Mouse (Mus musculus): ENCODE results near the gene Pink1. TPM values are rescaled to one million over a fixed set of nuclear protein-coding genes. Genes with fewer than 3 reads are reported as not detected.

Gene Pink1
- total RNA-seq (2021) = 100 to 1,000 TPM; 193 to 198 TPM
- long read RNA-seq, experiment 1, transcript Pink1-201 (8 exons, 2,375 nt) = major isoform, 208 of 378 reads
- long read RNA-seq, experiment 1, partial matches to known transcripts = 152 of 378 reads
- long read RNA-seq, experiment 1, other reads (novel, unspliced or antisense) = 17 of 378 reads
- long read RNA-seq, experiment 2, transcript Pink1-201 (8 exons, 2,375 nt) = major isoform, 312 of 584 reads
- long read RNA-seq, experiment 2, partial matches to known transcripts = 249 of 584 reads
- long read RNA-seq, experiment 2, other reads (novel, unspliced or antisense) = 21 of 584 reads

DNA sequence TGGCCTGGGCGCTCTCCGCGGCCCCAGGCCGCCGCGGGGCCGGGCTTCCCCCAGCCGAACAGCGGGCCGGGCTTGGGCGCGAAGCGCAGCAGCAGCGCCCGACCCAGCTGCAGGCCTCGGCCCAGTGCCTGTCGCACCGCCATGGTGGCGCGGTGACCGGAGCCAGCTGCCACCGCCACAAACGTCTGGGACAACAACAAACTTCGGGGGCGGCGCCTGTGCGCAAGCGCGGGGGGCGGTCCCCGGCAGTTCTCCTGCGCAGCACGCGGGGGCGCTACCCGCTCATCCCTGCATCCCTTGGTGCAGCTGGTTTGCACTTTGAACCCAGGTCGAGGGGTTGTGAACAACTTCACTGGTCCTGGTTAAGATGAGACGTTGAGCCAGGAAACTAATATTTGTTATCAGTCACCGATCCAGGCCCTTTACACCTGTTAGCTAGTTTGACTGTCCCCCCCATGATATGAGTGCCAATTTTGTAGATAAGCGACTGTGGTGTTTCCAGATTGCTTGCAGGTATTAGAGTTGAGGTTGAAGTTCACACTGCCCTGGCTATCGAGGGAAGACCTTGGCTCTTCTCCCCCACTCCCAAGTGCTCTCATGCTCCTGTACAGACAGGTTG is at the start of gene Pink1:
Gene Pink1 (minus strand): TSS at position 231 of the 619 bp plus-strand sequence.
- DNase-seq (ENCODE audit: low spot score in 2 of 2) = peak; percentile 92 to 95

DNA sequence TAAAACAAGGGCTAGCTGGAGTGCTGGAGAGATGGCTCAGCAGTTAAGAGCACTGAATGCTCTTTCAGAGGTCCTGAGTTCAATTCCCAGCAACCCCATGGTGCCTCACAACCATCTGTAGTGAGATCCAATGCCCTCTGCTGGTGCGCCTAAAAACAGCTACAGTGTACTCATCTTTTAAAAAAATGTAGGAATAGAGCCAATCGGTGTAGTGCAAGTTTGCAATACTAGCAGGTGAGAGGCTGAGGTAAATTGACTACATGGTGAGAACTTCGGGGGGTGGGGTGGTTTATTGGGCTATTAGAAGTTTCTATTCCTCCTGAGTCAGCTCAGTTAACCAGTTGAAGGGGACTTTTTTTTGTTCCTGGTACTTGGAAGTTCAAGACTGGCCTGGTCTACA is 49.0 kb upstream of the Pink1 start:
- no peak for DNase-seq (ENCODE audit: low spot score in 2 of 2)

DNA sequence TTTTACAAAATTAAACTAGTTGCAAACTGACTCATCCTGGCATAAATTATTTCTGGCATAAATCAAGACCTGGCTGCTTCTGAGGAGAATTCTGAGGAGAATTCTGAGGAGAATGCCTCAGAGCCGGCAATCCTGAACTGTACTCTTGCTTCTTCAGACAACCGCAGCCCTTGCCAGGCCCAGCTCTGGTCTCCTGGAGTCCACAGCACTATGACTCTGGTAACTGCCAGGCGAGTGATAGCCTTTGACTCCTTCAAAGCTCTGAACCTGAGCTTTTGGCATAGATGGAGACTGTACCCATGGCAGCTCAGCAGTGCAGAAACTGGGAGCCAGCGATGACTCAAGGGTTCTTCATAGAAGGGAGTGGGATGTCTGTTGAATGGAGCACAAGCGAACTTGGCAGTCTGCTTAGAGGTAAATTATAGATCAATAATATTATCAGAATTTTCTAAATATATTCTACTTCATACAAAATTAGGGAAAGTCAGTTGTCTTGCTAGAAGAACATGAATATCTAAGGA is 44.9 kb upstream of the Pink1 start:
- DNase-seq (ENCODE audit: low spot score in 2 of 2) = no peak

DNA sequence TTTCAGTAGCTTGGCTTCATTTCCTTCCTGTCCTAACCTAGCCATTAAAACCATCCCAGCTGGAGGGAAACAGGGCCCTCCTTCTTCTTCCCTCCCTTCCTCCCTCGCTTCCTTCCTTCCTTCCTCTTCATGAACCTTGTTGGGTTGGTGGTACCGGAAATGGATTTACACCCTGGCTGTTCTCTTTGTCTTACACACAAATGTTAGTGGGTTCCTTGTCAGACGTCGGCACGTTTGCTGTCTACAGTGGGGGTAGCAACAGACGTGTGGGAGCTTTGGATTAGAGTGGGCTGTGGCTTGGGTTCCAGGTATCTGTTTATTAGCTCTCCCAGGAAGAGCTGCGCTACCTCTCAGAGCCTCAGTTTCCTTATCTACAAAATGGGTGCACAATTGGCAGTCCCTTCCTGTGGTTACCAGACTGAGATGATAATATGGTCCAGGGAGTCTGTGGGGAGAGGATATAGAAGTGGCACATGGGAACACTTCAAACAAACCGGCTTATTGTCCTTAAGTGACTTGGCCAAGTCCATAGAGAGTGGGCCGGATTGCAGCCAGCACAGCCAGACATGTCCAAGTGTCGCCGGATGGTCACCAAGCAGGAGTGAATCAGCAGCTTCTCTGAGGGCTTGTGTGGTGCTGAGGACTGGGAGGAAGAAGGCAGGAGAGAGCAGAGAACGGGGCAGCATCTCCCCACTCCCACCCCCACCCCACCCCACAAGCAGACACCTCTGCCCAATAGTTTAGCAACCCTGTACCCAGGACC is 42.6 kb upstream of the Pink1 start:
- no peak for DNase-seq (ENCODE audit: low spot score in 2 of 2)

DNA sequence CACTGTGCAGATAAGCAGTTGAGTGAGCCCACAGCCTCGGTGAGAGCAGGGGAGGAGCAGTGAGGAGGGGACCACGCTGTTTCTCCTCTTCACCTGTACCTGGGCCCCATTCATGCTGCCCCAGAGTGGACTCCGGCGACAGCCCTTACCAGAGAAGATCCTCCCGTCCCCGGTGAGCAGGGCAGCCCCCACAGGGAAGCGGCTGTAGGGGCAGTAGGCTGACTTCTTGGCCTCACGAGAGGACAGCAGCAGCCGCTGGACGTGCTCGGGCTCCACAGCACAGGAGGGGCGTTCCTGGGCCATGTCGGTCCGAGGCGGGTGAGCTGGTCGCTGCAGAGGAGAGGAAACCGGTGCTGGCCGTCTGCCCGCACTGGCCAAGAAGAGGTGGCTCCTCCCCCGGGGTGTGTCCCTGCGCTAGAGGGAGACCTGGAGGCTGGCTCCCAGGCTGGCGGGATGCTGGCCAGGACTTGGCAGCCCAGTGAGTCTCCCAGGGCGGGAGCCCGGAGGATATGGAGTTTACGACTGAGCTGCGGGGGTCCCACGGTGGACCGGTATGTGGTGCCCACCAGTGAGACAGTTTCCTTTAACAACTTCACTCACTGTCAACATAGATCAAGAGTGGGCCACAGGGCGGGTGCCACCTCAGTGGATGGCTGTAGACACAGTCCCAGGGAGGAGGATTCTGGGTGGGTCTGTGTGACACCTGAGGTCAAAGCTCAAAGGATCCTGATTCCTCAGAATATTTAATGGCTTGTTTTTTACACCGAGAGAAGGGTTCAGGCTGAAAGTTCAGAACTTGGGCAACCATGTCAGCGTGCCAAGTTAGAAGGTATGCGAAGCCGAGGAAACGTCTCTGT is 41.8 kb upstream of the Pink1 start, which contains the start of gene Cda:
Gene Cda (minus strand): TSS at position 352 of the 857 bp plus-strand sequence.
- DNase-seq (ENCODE audit: low spot score in 2 of 2) = peak; percentile 70 to 77

DNA sequence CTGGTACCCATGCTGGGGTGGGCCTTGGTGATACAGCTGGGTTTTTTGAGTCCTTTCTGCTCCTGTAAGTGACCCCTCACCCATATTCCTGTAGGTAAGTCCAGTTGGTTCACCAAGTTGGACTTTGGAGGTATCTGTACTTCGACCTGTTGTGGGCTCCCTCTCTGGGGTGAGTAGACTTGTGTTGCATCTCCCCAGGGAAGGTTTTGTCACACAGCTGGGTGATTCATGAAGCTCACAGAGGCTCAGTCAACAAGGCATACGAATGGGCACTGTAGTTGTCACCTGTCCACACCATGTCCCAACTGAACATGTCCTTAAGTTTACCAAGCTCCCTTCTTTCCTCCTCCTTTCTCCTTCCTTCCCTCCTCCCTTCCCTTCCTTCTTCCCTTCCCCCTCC is 40.5 kb upstream of the Pink1 start:
- DNase-seq (ENCODE audit: low spot score in 2 of 2) = no peak

DNA sequence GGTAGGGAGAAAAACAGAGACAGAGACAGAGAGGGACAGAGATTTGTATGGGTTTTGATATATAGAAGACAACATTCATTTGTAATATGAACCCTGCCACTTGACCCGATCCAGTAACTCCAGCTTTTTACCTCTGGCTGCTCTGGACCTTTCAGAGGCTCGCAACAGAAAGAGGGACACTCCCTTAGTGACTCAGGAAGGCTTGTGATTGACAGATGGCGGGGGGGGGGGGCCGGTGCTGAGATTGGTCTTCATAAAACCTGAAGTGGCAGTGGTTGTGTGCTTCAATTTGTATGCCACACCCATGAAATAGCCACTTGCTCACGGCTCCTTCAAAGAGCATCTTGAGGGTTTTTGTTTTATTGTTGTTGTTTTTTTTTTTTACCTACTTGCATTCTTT is 37.4 kb upstream of the Pink1 start:
- no peak for DNase-seq (ENCODE audit: low spot score in 2 of 2)

DNA sequence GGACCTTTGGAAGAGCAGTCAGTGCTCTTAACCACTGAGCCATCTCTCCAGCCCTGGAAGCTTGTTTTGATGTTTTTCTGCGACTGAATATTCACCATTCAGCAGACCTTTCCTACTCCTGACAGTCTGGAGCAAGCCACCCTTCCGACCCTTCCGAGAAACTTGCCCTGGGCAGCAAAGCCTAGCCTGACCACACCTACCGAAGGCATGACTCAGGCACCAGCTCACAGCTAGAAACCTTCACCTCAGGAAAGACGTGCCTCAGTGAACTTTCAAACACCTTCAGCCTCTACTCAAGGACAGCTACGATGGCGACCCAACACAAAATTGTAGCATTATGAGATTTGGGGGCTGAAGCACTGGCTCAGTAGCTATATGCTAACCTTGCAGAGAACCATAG is 36.8 kb upstream of the Pink1 start:
- no peak for DNase-seq (ENCODE audit: low spot score in 2 of 2)

DNA sequence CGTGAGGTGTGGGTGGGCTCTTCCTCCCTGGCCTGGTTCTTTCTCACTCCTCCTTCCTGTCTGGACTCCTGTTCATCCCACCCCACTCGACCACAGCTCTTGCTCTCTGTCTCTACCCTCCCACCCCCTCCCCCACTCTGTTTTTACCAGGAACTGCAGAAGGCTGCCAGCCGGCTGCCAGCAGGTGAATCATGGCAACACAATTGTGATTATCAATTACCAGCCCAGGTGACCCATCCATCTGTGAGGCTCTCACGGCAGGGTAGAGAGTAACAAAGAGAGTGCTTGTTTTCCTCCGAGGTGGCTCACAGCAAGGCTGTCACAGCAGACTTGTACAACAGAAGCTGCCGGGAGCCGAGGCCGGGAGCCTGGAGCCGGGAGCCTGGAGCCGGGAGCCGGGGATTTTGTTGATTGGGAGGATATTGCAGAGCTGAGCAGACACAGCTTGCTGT is 35.3 kb upstream of the Pink1 start:
- DNase-seq (ENCODE audit: low spot score in 2 of 2) = no peak

DNA sequence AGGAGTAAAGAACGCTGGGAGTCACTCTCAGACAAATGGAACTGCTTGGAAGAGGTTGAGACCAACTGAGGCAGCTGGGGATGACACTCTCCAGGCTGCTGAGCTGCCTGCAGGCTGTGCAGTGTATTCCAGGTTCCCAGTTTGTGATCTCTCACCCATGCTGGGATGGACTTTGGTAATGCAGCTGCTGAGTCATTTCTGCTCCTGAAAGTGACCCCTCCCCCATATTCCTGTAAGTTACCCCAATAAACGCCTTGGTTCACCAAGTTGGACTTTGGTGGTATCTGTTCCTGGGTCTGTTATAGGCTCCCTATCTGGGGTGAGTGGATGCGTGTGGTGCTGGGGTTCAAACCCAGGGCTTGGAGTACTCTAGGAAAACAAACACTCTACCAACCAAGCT is 32.1 kb upstream of the Pink1 start:
- DNase-seq (ENCODE audit: low spot score in 2 of 2) = no peak

DNA sequence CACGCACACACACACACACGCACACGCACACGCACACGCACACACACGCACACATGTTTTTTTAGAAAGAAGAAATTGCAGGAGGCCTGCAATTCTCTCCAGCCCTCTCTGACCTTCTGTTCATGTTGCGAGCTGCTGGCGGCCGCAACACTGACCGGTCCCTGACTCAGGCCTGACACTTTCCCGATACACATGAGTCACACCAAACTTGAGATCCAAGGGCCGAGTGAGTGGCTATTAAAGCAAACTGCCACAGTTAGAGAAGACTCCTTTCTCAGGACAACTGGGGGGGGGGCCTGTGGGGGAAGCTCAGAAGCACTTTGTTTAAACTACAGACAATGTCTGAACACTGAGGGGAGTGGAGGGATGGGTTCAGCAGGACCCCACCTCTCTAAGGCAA is 30.4 kb upstream of the Pink1 start:
- DNase-seq (ENCODE audit: low spot score in 2 of 2) = no peak

DNA sequence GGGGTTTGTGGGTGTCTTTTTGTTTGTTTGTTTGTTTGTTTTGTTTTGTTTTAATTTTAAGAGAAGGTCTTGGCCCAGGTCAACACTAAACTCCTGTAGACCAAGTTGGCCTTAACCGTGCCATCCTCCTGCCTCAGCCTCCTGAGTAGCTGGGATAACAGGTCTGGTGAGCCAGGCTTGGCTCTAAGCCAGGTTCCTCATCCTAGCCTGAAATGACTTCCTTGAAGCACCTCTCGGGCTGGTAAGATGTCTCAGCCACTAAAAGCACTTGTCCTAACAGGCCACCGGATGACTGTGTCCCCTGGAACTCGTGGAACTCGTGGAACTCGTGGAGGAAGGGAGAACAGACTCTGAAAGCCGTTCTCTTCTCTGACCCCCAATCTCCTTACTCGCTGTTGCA is 30.0 kb upstream of the Pink1 start:
- no peak for DNase-seq (ENCODE audit: low spot score in 2 of 2)

DNA sequence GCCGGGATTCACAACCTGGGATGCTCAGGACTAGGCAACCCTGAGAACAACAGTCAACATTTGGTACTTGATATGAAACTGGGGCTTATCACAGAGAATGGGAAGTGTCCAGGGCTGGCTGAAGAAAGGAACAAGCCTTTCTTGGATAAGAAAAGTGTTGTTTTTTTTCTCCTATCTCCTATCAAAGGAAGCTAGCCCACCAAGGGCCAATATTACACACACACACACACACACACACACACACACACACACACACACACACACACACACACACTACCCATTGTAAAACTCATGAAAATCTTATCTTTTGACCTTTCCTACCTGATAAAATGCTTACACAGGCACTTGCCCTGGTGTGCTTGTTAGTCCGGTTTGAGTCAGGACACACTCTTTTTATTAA is 29.4 kb upstream of the Pink1 start:
- DNase-seq (ENCODE audit: low spot score in 2 of 2) = no peak

DNA sequence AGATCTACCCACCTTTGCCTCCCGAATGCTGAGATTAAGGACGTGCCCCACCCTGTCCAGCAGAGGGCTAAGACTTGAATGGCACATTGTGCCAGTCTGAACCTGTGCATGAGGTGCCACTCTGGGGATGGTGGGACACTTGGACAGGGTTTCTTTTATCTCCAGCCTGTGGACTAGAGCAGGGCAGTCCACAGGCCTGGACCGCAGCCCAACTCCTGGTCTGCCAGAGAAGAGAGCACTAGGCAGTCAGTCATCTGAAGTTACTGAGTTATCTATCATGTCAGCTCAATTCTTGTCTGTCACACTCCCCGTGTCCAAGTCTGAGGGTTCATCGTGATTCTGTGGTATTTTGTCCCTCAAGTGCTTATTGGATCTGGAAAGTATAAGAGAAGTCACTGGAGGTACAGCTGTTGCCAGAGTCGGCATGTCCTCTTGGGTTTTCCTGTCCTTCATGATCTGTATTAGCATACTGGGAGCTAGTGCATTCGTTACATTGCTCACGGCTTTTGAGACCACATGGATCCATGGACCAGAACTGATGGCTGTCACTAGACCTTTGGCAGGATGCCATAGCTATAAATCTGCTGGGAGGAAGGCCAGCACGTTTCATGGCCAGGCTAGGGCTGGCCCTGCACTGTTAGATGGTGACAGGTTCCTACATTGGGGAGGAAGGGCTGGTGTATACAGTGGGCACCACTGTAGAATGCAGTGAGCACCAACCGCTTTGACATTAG is 27.5 kb upstream of the Pink1 start:
- no peak for DNase-seq (ENCODE audit: low spot score in 2 of 2)

DNA sequence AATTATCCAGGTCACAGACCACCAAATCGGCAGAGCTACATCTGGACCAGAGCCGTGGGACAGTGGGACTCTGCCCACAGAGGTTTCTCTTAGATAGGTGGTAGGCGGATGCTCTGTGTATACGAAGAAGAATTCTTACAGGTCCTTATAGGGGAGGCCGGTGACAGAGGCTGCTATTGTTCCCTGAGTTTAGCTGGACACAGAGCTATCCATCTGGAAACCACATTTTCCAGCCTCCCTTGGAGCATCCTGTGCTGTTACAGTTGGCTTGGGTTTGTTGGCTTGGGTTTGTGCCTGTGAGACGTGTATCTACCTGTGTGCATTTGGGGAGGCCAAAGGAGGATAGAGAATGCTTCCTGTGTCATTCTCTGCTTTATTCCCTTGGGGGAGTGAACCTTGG is 26.6 kb upstream of the Pink1 start:
- DNase-seq (ENCODE audit: low spot score in 2 of 2) = no peak

DNA sequence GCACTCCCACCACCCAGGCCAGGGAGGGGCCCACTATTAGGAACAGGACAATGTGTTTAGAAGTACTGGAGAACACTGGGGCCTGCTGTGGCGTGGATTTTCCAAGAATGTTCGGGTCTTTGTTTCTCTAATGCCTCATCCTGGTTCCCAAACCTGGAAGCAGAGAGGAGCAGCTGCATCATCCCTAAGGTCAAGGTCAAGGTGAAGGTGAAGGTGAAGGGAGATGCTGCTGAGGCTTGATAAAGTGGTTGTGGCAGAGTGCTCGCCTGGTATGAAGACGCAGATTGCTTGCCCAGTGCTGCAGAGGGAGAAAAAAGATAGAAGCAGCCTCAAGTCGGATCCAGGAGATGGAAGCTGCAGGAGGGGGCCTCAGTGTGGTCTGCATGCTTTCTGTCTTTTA is 25.7 kb upstream of the Pink1 start:
- DNase-seq (ENCODE audit: low spot score in 2 of 2) = no peak

DNA sequence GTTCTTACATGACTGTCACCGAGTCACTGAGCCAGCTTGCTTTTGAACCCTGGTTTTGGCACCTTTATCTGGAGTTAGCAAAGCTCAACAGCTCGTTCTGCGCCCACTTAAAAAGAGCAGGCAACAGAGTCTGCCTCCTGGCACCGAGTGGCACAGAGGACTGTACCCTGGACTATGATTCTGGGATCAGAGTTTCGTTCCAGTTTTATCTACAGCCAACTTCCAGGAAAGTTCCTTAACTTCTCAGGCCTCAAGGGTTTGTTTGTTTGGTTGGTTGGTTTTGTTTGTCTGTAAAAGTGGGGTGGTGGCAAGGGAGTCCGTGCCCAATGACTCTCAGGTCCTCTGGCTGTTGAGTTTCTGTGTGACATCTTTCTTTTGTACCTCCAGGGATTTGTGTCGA is 22.6 kb upstream of the Pink1 start:
- no peak for DNase-seq (ENCODE audit: low spot score in 2 of 2)

DNA sequence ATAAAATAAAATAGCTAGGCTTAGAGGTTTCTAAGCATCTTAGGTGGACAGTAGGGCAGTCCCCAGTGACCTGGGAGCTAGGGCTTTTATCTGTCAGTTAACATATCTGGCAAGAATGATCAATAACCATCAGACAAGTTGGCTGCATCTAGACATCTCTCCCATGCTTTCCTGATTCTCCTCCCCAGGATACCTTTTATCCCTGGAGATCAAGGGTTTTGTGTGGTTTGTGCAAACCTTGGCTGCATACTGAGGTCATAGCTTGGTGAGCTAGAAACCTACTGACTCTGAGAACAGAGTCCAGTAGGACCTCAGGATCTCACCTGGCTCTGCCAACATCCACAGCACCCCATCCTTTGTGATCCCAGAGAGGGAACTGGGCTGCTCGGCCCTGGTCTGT is 21.2 kb upstream of the Pink1 start:
- no peak for DNase-seq (ENCODE audit: low spot score in 2 of 2)

DNA sequence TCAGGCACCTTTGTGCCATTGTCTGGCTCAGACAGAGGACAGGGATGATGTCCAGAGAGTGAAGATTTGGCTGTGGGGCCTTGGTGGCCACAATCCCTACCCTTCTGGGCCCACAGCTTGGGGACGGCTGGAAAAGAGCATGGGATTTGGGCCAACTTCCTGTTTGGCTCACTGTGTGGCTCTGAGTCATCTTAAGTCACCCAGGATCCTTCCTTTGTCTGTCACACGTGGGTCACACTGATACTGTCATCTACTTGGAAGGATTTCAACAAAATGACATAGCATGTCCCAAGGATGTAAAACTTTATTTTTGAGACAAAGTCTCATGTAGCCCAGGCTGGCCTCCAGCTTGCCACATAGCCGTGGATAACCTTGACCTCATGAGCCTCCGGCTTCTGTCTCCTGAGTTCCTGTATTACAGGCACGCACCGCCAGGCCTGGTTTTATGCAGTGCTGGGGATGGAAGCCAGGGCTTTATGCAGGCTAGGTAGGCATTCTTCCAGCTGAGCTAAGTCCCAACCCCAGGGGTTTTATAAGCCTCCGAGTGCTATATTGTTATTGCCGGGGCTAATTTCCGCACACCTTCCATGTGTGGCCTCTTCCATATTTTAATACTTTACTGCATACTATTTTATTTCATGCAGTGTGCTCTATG is 18.9 kb upstream of the Pink1 start:
- DNase-seq (ENCODE audit: low spot score in 2 of 2) = peak in 1 of 2 experiments; percentile 45

DNA sequence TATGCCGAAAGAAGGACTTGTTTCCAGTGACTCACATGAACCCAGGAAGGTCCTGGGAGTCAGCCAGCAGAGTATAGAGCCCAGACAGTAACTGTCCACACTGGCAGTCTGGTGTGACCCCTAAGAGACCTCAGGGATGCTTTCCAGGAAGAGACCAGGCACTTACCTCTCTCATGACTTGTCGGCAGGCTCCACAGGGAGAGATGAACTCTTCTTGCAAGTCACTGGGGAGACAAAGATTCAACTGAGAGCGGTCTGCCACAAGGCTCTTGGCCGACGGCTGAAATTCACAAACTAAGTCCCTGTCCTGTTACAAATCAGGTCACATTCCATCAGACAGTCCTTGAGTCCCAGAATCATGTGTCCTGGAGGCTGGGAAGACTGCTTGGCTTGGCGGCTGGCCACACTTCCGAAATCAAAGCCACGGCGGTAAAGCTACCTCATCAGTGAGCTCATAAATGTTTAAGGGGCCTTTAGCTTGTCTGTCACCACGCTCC is 17.3 kb upstream of the Pink1 start:
- DNase-seq (ENCODE audit: low spot score in 2 of 2) = peak; percentile 43 to 64

Measured in adrenal gland, adult 18-20 months (tissue).